Mouse (Mus musculus) kidney, adult 11 months (tissue): Measurements from ENCODE around the gene Gm20431.

Experiments
- DNase-seq: peaks from one replicate; pipeline ENCODE4 v3.0.0; 2022

Gm20431 gene

GRCm38 (mm10) chr2:167565682-167566081 lies 95.6 kb downstream of the Gm20431 start:
- peak; percentile 57 for DNase-seq

- no peak for DNase-seq
Measured at GRCm38 (mm10) chr2:167565312-167565656, 96.0 kb downstream of the Gm20431 start.

- no peak for DNase-seq
Measured at GRCm38 (mm10) chr2:167564551-167565311, 96.6 kb downstream of the Gm20431 start.

GRCm38 (mm10) chr2:167563703-167564102 lies 97.6 kb downstream of the Gm20431 start:
- no peak for DNase-seq

- DNase-seq: no peak
Measured at GRCm38 (mm10) chr2:167563035-167563434, 98.3 kb downstream of the Gm20431 start.

GRCm38 (mm10) chr2:167562101-167562500 lies 99.2 kb downstream of the Gm20431 start:
- DNase-seq: no peak

- no peak for DNase-seq
Measured at GRCm38 (mm10) chr2:167559413-167559812, 101.9 kb downstream of the Gm20431 start.
